Mouse (Mus musculus) embryonic fibroblast, embryonic 13.5 days (primary cell): ENCODE results near the gene Cpm.

Experiments
- CTCF ChIP-seq: IDR thresholded peaks from 2 replicates; pipeline ENCODE4 v1.5.1; 2011; ENCODE audit warnings: mild to moderate bottlenecking, control low read depth, low read length, moderate library complexity, borderline replicate concordance; ENCODE audit not compliant: insufficient read depth
- POLR2A ChIP-seq: IDR thresholded peaks from 2 replicates; pipeline ENCODE4 v1.6.1; 2011; ENCODE audit warnings: low read depth, mild to moderate bottlenecking, control low read depth, low read length, moderate library complexity

DNA sequence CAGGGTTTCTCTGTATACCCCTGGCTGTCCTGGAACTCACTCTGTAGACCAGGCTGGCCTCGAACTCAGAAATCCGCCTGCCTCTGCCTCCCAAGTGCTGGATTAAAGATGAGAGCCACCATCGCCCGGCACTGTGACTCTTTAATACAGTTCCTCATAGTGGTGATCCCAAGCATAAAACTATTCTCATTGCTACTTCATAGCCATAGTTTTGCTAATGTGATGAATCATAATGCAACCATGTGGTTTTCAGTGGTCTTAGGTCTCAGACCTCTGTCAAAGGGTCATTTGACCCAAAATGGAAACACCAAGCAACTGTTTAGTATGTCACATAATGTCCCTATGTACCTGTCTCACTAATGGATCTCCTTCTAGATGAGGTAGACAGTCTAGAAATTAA is 66.3 kb downstream of the Cpm start:
- TF ChIP-seq CTCF (no peak), POLR2A (no peak)
